Mouse (Mus musculus) layer of hippocampus, postnatal 25 days (tissue): ENCODE results near the gene Nfya. TPM values are rescaled to one million over a fixed set of nuclear protein-coding genes. Genes with fewer than 3 reads are reported as not detected.

Experiments used
- DNase-seq, 2 experiments: peaks; one replicate each; pipeline ENCODE4 v3.0.0; 2022; ENCODE audit warnings: mixed read lengths in 2 of 2, low spot score in 1 of 2; ENCODE audit errors: extremely low spot score in 1 of 2
- total RNA-seq, 2 experiments: library from RNA; stranded (reverse); gene quantifications; 2 replicates each; pipeline ENCODE4 v1.2.3; 2021

The Nfya gene
- 10 to 100 TPM; 26.7 to 27.1 TPM for total RNA-seq

- peak; percentile 96 to 99 for DNase-seq
Measured at GRCm38 (mm10) chr17:48409380-48410298, at the start of gene Nfya, which contains the start of gene Oard1. Gene Nfya (minus strand): TSS chr17:48409906. Gene Oard1 (plus strand): TSS chr17:48410014.

- DNase-seq, result no peak
Measured at GRCm38 (mm10) chr17:48457971-48458653, 48.4 kb upstream of the Nfya start.

DNA sequence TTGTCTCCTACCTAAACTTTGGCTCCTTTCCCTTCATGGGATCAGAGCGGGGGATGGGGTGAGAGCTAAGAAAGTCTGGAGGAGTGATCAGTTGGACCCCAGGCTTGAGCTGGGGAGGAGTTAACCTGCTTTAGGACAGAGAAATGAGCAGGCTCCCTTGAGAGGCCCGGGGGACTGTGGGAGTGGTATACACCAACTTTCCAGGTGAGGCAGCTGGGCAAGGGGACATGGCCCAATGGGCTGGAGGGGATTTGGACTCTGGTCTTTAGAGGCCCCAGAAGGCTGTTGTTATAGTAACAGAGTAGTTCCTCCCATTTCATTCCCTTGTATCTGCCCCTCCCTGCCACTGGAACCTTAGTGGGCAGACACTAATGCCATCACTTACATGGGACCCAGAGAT, 46.2 kb upstream of the Nfya start:
- DNase-seq, result no peak

- no peak for DNase-seq
Measured at GRCm38 (mm10) chr17:48454688-48455087, 45.0 kb upstream of the Nfya start, which contains the start of gene Unc5cl. Gene Unc5cl (plus strand): TSS chr17:48454901.

DNA sequence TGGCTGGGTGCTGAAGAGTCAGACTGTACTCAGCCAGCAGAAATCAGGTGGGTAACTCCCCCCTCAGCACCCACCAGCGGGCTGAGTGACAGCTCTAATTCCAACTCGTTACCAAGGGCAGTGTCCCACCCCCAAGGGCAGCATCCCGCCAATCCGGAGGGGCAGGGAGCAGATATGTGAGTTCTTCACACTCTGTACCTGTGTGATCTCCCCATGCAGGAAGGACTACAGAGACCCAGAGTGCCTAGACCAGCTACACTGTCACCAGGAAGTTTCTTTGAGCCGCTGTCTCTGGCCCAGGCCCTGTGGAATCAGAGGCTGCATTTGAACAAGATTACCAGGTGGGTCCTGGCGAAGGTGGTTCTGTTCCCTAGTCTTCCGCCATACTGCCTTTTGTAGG, 44.5 kb upstream of the Nfya start:
- no peak for DNase-seq

GRCm38 (mm10) chr17:48453489-48453888, 43.8 kb upstream of the Nfya start:
- no peak for DNase-seq

- DNase-seq, result no peak
Measured at GRCm38 (mm10) chr17:48451753-48452444, 42.2 kb upstream of the Nfya start.

DNA sequence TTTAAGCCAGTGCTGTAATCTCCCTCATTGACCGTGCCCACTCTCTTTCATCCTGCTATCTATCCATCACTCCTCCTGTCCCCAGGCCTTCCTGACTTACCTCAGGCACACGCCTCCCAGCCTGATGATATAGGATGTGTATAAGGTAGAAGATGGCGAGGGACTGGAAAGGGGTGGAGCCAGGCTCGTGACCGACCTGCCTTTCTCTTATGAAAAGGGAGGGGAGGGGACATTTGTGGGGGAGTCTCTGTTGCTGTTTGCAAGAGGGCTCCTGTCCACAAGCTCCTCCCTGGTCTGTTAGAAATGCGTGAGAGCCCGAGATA, 41.6 kb upstream of the Nfya start, which contains the start of gene Tspo2:
Tspo2 (minus strand) TSS at position 170 of the 323 bp plus-strand sequence.
- no peak for DNase-seq

GRCm38 (mm10) chr17:48450666-48451352, 41.1 kb upstream of the Nfya start:
- no peak for DNase-seq

GRCm38 (mm10) chr17:48447675-48448074, 38.0 kb upstream of the Nfya start:
- DNase-seq, result no peak

DNA sequence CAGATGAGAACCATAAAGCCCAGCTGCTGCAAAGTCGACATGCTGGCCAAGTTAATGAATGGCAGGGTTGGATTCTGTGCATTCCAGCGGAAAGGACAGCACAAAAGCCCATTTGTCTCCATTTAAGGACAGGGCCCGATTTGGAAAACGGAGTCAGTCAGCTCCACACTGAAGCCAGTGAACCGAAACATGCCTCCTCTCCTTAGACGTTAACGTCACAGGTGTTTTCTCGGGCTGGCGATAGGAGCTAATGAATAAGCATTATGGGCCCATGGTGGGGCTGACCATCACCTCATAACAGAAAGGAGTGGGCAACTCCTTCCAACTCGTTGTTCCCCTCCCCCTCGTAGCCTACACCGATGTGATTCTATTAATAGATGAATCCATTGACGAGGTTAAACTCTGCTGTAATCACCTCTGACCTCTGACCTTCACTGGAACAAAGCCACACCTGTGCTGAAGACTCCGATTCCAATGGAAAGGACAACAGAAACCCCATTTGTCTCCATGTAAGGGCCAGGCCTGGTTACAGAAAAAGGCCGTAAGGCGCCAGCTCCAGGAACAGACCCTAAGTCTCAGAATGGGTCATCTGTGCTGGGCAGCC, 33.9 kb upstream of the Nfya start:
- no peak for DNase-seq

DNA sequence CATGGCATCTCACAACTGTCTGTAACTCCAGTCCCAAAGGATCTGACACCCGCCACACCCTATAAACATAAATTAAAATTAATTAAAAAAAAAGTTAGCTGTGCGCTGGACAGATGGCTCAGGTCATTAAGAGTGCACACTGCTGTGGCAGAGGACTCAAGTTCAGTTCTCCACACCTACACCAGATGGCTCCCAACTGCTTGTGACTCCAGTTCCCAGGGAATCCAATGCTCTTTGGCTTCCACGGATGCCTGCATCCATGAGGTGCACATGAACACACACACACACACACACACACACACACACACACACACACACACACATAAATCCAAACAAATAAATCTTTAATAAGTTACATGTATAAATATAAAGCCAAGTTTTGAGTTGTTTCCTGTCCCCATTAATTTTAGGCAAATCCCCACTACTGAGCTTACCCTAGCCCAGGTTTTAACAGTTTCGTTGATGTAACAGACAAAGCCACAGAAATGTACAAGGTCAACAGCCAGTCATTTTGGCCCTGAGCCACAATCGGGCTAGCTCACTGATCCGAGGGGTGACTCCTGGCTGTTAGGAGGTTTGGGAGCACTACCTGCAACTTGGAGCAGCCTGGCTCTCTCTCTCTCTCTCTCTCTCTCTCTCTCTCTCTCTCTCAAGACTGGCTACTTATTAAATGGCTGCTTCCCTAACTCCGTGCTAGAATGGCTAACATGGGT, 33.2 kb upstream of the Nfya start:
- DNase-seq, result no peak

DNA sequence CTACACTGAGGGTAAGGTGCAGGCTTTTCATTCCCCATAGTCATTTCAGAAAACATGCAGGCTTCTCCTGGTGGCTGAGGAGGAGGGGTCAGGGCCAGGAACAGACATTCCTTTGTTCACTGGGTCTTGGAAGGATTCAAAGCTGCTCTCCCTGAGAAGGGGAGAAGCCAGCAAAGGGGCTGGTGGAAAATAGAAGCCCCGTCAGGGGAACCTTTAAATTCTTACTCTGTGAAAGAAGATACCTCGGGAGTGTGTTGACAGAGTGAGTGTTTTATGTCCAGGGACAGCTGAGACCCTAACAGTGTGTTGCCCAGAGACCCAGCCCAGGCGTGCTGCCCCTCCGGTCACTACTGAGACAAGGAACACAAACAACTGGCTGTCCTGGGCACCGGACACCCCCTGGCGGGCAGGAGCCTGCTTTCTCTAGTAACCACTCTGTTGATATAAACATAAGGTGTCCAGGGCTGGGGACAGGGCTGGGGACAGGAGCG, 27.8 kb upstream of the Nfya start:
- no peak for DNase-seq

DNA sequence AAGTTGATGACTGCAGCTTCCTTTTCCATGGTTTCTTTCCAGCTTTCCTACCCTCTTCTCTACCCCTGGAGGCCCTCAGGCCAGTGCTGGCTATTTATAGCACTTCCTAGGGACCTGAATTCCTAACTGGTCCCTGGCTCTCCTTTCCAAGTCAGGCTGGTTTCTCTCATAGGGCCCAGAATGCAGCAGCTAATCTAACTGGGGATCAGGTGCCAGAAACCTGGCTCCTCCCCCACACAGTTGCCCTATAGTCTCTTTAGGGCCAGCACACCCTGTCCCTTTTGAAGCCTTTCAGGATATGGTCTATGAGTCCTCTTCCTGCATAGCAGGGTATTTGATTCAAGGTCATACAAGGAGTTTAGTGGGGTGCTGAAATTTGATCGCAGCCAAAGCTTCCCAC, 26.8 kb upstream of the Nfya start:
- DNase-seq, result no peak

DNA sequence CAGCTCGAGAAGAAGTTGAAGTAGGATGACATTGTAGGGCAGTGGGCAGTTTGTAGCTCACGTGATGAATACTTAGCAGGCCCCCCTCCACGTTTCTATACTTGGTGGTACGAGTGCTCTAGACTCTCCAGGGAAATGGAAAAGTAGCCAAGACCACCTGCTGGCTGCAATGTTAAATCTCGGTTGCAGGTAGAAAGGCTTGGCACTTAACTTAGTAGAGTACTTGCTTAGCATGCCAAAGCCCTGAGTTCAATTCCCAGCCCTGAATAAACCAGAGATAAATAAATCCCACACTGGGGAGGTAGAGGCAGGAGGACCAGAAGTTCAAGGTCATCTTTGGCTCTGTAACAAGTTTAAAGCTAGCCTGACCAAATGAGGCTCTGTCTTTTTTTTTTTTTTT, 24.8 kb upstream of the Nfya start:
- DNase-seq, result no peak

DNA sequence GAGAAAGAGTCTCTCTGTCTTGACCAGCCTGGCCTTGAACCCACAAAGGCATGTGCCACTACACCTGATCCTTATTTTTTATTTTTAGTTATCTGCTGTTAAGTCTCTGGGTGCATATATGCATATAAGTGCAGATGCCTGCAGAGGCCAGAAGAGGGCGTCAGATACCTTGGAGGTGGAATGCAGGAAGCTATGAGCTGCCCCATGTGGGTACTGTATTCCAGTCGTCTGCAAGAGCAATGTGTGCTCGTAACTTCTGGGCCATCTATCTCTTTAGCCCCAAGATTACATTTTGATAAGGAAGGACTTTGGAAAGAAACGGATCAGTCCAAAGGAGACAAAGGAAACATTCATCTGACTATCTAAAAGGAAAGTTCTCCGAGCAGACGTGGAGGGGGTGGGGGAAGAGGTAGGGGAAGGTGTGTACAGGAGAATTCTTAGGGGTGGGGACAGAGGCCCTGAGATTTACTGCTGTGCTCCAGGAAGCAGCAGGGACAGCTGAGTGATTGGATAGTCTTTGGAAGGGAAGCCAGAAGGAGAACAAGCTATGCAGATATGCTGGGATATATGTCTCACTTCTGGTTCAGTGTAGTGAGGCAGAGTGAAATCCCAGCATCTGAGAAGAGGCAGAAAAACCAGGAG, 24.1 kb upstream of the Nfya start:
- DNase-seq, result no peak

- DNase-seq, result no peak
Measured at GRCm38 (mm10) chr17:48433006-48433655, 23.4 kb upstream of the Nfya start.
